Mouse (Mus musculus): ENCODE data around the gene Rack1. TPM values are rescaled to one million over a fixed set of nuclear protein-coding genes. Genes with fewer than 3 reads are reported as not detected.
"Not testable (repeated sequence)": the region's sequence is repeated elsewhere in the genome, so short reads cannot be mapped to it uniquely, and the experiment has no call there.

The Rack1 gene
- total RNA-seq, 2 experiments from 2014 or later: 383 to 424 TPM

GRCm38 (mm10) chr11:48782243-48782642, 17.9 kb upstream of the Rack1 start:
- Histone ChIP-seq H3K27ac (no peak overlapping the region), H3K4me3 (no peak overlapping the region)
- TF ChIP-seq CTCF (IDR thresholded peaks at IDR 0.05): no peak
- DNase-seq: no peak
- intact Hi-C loops (cut with DNase I): no loop called here

GRCm38 (mm10) chr11:48787455-48788211, 12.5 kb upstream of the Rack1 start:
- H3K4me3 ChIP-seq: peak overlapping the region; percentile 61
- H3K27ac ChIP-seq: peak overlapping the region; percentile 61; the same call in 1 of the 2 replicates
- TF ChIP-seq CTCF (IDR thresholded peaks at IDR 0.05): no peak
- DNase-seq: peak; percentile 37
- intact Hi-C loops (cut with DNase I): no loop called here

DNA sequence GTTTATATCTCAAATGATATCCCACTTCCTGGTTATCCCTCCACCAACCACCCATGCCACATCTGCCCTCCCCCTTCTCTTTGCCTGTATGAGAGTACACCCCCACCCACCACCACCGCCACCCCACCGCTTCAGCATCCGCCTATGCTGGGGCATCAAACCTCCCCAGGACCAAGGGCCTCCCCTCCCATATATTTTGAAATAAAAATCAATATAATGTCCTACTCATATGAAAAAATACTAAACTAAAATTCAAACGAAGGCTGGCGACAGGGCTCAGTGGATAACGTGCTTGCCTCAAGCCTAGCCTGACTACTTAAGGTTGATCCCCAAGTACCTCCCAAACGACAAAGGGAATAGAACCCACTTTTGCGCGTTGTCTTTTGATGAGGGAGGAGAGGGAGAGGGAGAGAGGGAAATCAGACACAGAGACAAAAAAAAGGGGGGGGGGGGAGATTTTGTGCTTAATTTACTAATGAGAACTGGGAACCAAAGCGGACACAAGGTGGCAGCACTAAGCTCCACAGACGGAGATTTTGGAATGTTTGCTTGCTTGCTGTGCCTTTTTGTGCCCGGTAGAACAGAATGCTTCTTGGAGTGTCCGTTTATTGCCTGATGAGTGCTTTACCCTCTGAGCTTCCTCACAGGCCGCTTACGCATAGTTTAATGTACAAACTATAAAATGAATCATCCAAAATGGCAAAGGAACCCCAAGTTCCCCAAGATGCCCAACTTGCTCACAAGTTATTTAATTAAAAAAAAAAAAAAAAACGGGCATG, 11.6 kb upstream of the Rack1 start:
- TF ChIP-seq CTCF (IDR thresholded peaks at IDR 0.05): peak; percentile 81
- peak overlapping the region; percentile 61 for H3K4me3 ChIP-seq
- peak overlapping the region; percentile 61 for H3K27ac ChIP-seq
- peak; percentile 74 for DNase-seq
- intact Hi-C loops (cut with DNase I): loop anchor here (1.0 kb wide), 1 partner anchor 71 kb away; no protein-coding TSS in a partner anchor

GRCm38 (mm10) chr11:48789215-48789614, 10.9 kb upstream of the Rack1 start:
- Histone ChIP-seq H3K4me3 (no peak overlapping the region), H3K27ac (no peak overlapping the region)
- intact Hi-C loops (cut with DNase I): loop anchor here (1.0 kb wide), 1 partner anchor 70 kb away; no protein-coding TSS in a partner anchor
- no peak for TF ChIP-seq CTCF (IDR thresholded peaks at IDR 0.05)
- no peak for DNase-seq

- peak overlapping the region; percentile 55 for H3K4me3 ChIP-seq
- TF ChIP-seq CTCF (IDR thresholded peaks at IDR 0.05): peak; percentile 91
- peak; percentile 88 for DNase-seq
- intact Hi-C loops (cut with DNase I): loop anchor here (1.0 kb wide), 1 partner anchor 69 kb away; no protein-coding TSS in a partner anchor
- peak overlapping the region; percentile 43; the same call in 1 of the 2 replicates for H3K27ac ChIP-seq
Measured at GRCm38 (mm10) chr11:48789973-48790823, 9.9 kb upstream of the Rack1 start.

GRCm38 (mm10) chr11:48790946-48791345, 9.2 kb upstream of the Rack1 start:
- DNase-seq: no peak
- intact Hi-C loops (cut with DNase I): no loop called here
- H3K4me3 ChIP-seq: no peak overlapping the region
- TF ChIP-seq CTCF (IDR thresholded peaks at IDR 0.05): no peak
- no peak overlapping the region for H3K27ac ChIP-seq

GRCm38 (mm10) chr11:48791894-48792293, 8.2 kb upstream of the Rack1 start:
- intact Hi-C loops (cut with DNase I); H3K4me3 ChIP-seq; H3K27ac ChIP-seq; DNase-seq: not testable (repeated sequence)

GRCm38 (mm10) chr11:48793184-48793583, 6.9 kb upstream of the Rack1 start:
- no peak for TF ChIP-seq CTCF (IDR thresholded peaks at IDR 0.05)
- H3K4me3 ChIP-seq: no peak overlapping the region
- no peak for DNase-seq
- no peak overlapping the region for H3K27ac ChIP-seq
- intact Hi-C loops (cut with DNase I): no loop called here

DNA sequence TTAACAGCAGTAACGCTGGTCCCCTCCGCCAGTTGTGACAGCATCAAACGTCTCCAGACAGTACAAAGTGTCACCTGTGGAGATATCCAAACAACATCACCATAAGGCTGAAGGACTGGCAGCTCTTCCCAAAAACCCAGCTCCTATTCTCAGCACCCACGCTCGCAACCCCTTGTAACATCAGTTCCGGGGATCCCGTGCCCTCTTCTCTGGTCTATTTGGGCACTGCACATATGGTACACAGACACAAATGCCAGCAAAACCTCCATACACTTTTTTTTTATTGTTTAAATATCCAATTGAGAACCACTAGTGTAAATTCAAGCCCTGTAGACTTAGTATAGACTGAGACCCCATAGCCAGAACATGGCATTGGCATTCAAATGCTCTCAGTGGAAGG, 4.9 kb upstream of the Rack1 start:
- DNase-seq: no peak
- intact Hi-C loops (cut with DNase I): no loop called here
- peak; percentile 47 for TF ChIP-seq CTCF (IDR thresholded peaks at IDR 0.05)
- H3K4me3 ChIP-seq: no peak overlapping the region
- H3K27ac ChIP-seq: no peak overlapping the region

DNA sequence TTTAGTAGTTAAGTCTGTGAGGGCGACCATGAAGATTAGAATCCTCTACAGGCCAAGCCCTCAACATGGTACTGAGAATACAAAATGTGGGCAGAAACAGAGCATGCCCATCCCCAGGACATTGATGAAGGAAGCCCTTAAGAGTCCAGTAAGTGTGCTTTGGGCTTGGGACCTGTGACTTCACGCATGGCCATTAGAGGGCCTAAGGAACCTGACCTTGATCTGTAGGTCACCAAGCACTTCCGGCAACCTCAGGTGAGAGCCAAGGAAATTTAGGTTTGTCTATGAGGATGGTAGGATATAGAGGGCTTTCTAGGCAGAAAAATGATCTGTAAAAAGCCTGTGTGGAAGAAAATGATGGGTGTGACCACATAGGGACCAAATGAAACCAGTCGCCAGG, 3.8 kb upstream of the Rack1 start:
- TF ChIP-seq CTCF (IDR thresholded peaks at IDR 0.05): peak; percentile 3; the same call in 1 of the 2 replicates
- intact Hi-C loops (cut with DNase I): no loop called here
- no peak overlapping the region for H3K4me3 ChIP-seq
- no peak for DNase-seq
- no peak overlapping the region for H3K27ac ChIP-seq

DNA sequence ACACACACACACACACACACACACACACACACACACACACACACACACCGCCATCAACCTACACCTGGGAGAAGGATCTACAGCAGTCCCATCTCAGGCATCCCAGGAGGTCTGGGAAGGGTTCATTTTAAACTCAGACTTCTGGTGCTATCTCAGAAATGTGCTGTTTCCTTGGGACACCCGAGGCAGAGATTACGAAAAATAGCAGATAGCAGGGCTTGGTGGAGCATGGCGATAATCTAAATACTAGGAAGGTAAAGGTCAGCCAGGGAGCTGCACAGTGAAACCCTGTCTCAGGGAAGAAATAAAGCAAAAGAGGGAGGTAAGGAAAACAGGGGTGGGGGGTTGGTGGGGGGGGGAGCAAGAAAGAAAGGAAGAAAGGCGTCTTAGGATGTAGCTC, 2.8 kb upstream of the Rack1 start:
- Histone ChIP-seq H3K27ac (no peak overlapping the region), H3K4me3 (no peak overlapping the region)
- TF ChIP-seq CTCF (IDR thresholded peaks at IDR 0.05): no peak
- DNase-seq: no peak
- intact Hi-C loops (cut with DNase I): no loop called here

DNA sequence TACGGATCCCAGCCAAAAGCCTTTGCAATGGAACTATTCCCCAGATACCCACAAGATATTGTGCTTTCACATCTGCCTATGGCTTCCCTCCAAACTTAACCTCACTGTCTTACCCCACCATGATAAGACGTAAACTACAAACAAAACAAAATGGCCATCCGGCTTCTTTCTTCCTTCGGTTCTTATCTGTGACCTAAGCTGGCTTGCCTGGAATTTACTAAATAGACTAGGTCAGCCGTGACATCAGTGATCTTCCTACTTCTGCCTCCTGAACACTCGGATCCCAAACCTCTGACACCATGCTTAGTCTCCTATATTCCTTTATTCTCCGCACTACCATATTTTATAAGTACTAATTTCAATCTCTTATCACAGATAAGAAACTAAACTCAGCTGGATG, 1.8 kb upstream of the Rack1 start:
- peak overlapping the region; percentile 96; the same call in 1 of the 2 replicates for H3K27ac ChIP-seq
- peak overlapping the region; percentile 92 for H3K4me3 ChIP-seq
- DNase-seq: no peak
- TF ChIP-seq CTCF (IDR thresholded peaks at IDR 0.05): no peak
- intact Hi-C loops (cut with DNase I): no loop called here

Data from gastrocnemius, adult 2 months (tissue).